Mouse (Mus musculus) embryonic fibroblast, embryonic 13.5 days (primary cell): ENCODE results near the gene Farp1. TPM values are rescaled to one million over a fixed set of nuclear protein-coding genes. Genes with fewer than 3 reads are reported as not detected.

Source experiments
- H3K27ac ChIP-seq: 2 replicates; pipeline ENCODE4 v1.5.1; 2012; ENCODE audit warnings: low read length, control low read depth, inconsistent platforms; ENCODE audit not compliant: insufficient read depth
- H3K4me1 ChIP-seq: 2 replicates; pipeline ENCODE4 v1.6.1; 2011; ENCODE audit warnings: low read length; ENCODE audit not compliant: control insufficient read depth, insufficient read depth
- H3K4me3 ChIP-seq: 2 replicates; pipeline ENCODE4 v1.5.1; 2011; ENCODE audit warnings: mild to moderate bottlenecking, control low read depth, low read length; ENCODE audit not compliant: insufficient read depth
- CTCF ChIP-seq: IDR thresholded peaks from 2 replicates; pipeline ENCODE4 v1.5.1; 2011; ENCODE audit warnings: mild to moderate bottlenecking, control low read depth, low read length, moderate library complexity, borderline replicate concordance; ENCODE audit not compliant: insufficient read depth
- POLR2A ChIP-seq: IDR thresholded peaks from 2 replicates; pipeline ENCODE4 v1.6.1; 2011; ENCODE audit warnings: low read depth, mild to moderate bottlenecking, control low read depth, low read length, moderate library complexity
- polyA plus RNA-seq: library from polyadenylated mRNA; stranded (reverse); fragments of >200 nt; gene quantifications from 2 replicates; pipeline ENCODE4 v1.2.4, GENCODE M21; 2011; ENCODE audit warnings: low read depth; ENCODE audit not compliant: missing spikeins, insufficient read length

Gene Farp1
- polyA plus RNA-seq, 1 experiment: 142 TPM

- Histone ChIP-seq H3K4me3 (no peak overlapping the region), H3K27ac (no peak overlapping the region), H3K4me1 (no peaks in the 10 kb centered on the region; the same call in 1 of the 2 replicates)
- no peak for TF ChIP-seq CTCF
- TF ChIP-seq POLR2A: no peak
These were observed 294.5 kb downstream of the Farp1 start for GRCm38 (mm10) chr14:121329401-121330089.

- H3K27ac ChIP-seq: no peak overlapping the region
- TF ChIP-seq CTCF (no peak), POLR2A (no peak)
- no peaks in the 10 kb centered on the region; the same call in 1 of the 2 replicates for H3K4me1 ChIP-seq
- no peak overlapping the region for H3K4me3 ChIP-seq
These were observed 295.0 kb downstream of the Farp1 start for GRCm38 (mm10) chr14:121330090-121330408.

Other genes with a start within 250 kb of the Farp1 start
- gene Ipo5, start 124.0 kb upstream of the Farp1 start, polyA plus RNA-seq: 205 and 228 TPM in 2 replicates